9 mouse cellular contexts compared by ENCODE assay signal in genomic region chr5:113986182-113986961, GRCm38 (mm10). TPM values are rescaled to one million over a fixed set of nuclear protein-coding genes. Genes with fewer than 3 reads are reported as not detected.
A peak's percentile ranks its signal among the peaks of the same experiment; 100 is the strongest.
DNase-seq lines count a peak whose midpoint lies in the region; ATAC-seq and TF ChIP-seq lines count a peak whose summit lies in the region.
"Had no signal": no experiment of that assay in that cellular context is flagged by ENCODE, and none has a peak within 500 bp of the region (broad histone marks: within the 10 kb centered on the region; RNA-seq: fewer than 3 reads in every experiment).

No protein-coding gene starts in this region.

- H3K9me3 ChIP-seq in heart, embryonic 14.5 days (ENCODE audit: control insufficient read depth, low read length) = no peaks in the 10 kb centered on the region
- no peaks in the 10 kb centered on the region for H3K9me3 ChIP-seq in neural tube, embryonic 15.5 days (replicated peaks)
- H3K9me3 ChIP-seq in forebrain, postnatal 0 days (ENCODE audit: low read length) = no peaks in the 10 kb centered on the region

- peaks cover 5% of the 10 kb centered on the region for H3K4me1 ChIP-seq in bone marrow, adult 2 months (ENCODE audit: control insufficient read depth, insufficient read depth, low read length)
- H3K4me1 ChIP-seq in heart, embryonic 14.5 days (ENCODE audit: control insufficient read depth in 2 of 2, insufficient read depth in 2 of 2, low read length in 2 of 2) = peaks cover 38 to 59% of the 10 kb centered on the region in 2 experiments
- H3K4me1 ChIP-seq in neural tube, embryonic 15.5 days = peaks cover 34% of the 10 kb centered on the region
- H3K4me1 ChIP-seq in forebrain, postnatal 0 days (ENCODE audit: insufficient read depth) = no peaks in the 10 kb centered on the region

- TF ChIP-seq CTCF in bone marrow, adult 2 months (IDR thresholded peaks at IDR 0.05; ENCODE audit: control insufficient read depth, insufficient read depth, low read length) = no peak
- no peak for TF ChIP-seq CTCF in forebrain, postnatal 0 days (IDR thresholded peaks at IDR 0.05; ENCODE audit: low read depth)

- H3K27me3 ChIP-seq in heart, embryonic 14.5 days (ENCODE audit: control insufficient read depth, insufficient read depth, low read length) = no peaks in the 10 kb centered on the region
- H3K27me3 ChIP-seq in neural tube, embryonic 15.5 days (replicated peaks) = no peaks in the 10 kb centered on the region
- no peaks in the 10 kb centered on the region for H3K27me3 ChIP-seq in forebrain, postnatal 0 days (ENCODE audit: insufficient read depth, low read length)

- peak; percentile 54 for DNase-seq in adrenal gland, postnatal 10 days
- no peak for DNase-seq in adrenal gland, adult 8-10 months
- peak; percentile 84 to 90 for DNase-seq in kidney, postnatal 4 days
- no peak for DNase-seq in T-cell, adult 2 months (ENCODE audit: low spot score)
- DNase-seq in forebrain, postnatal 0 days = no peak

- H3K4me3 ChIP-seq in bone marrow, adult 2 months (replicated peaks; ENCODE audit: control insufficient read depth, low read depth, low read length) = peak overlapping the region; percentile 9
- H3K4me3 ChIP-seq in heart, embryonic 14.5 days (ENCODE audit: control insufficient read depth in 1 of 2, insufficient read depth in 1 of 2, low read depth in 1 of 2, low read length in 2 of 2) = no peak overlapping the region
- no peak overlapping the region for H3K4me3 ChIP-seq in neural tube, embryonic 15.5 days (replicated peaks)
- H3K4me3 ChIP-seq in forebrain, postnatal 0 days (ENCODE audit: low read depth, low read length) = no peak overlapping the region

- H3K36me3 ChIP-seq in heart, embryonic 14.5 days (ENCODE audit: control insufficient read depth, insufficient read depth, low read length) = peaks cover 34% of the 10 kb centered on the region
- H3K36me3 ChIP-seq in neural tube, embryonic 15.5 days = peaks cover 8% of the 10 kb centered on the region; the same call in 1 of the 2 replicates
- peaks cover 14% of the 10 kb centered on the region for H3K36me3 ChIP-seq in forebrain, postnatal 0 days (ENCODE audit: insufficient read depth)

- H3K9ac ChIP-seq in heart, embryonic 14.5 days (ENCODE audit: low read length) = no peak overlapping the region
- H3K9ac ChIP-seq in neural tube, embryonic 15.5 days (replicated peaks) = no peak overlapping the region
- H3K9ac ChIP-seq in forebrain, postnatal 0 days = no peak overlapping the region

- peak; percentile 28; the same call in 1 of the 2 replicates for ATAC-seq in heart, embryonic 14.5 days (ENCODE audit: insufficient number of reproducible peaks, insufficient read depth, low FRiP score, low read depth)
- no peak for ATAC-seq in neural tube, embryonic 15.5 days (ENCODE audit: low FRiP score)
- no peak for ATAC-seq in forebrain, postnatal 0 days

- H3K4me2 ChIP-seq in heart, embryonic 14.5 days (ENCODE audit: low read length) = no peak overlapping the region
- no peak overlapping the region for H3K4me2 ChIP-seq in neural tube, embryonic 15.5 days
- H3K4me2 ChIP-seq in forebrain, postnatal 0 days (ENCODE audit: low read depth) = no peak overlapping the region

- no peak for TF ChIP-seq POLR2A in bone marrow, adult 2 months (IDR thresholded peaks at IDR 0.05; ENCODE audit: borderline replicate concordance, control insufficient read depth, low read depth, low read length)

- peak overlapping the region; percentile 67 for H3K27ac ChIP-seq in bone marrow, adult 2 months (ENCODE audit: control insufficient read depth, insufficient read depth, low read depth, low read length, poor library complexity)
- peak overlapping the region; percentile 21 to 60; a peak in 3 of 4 replicates for H3K27ac ChIP-seq in heart, embryonic 14.5 days (replicated peaks in 1 of 2; ENCODE audit: control insufficient read depth in 1 of 2, insufficient read depth in 1 of 2, low read depth in 2 of 2, low read length in 2 of 2)
- H3K27ac ChIP-seq in neural tube, embryonic 15.5 days (replicated peaks) = 0 out of 2 replicates have a peak overlapping the region, but pooled peaks have one; percentile 5
- H3K27ac ChIP-seq in forebrain, postnatal 0 days (ENCODE audit: low read depth, low read length) = no peak overlapping the region

- WGBS in bone marrow, adult 2 months = 62% methylated on average over 9 of the region's 9 CpGs
- WGBS in heart, embryonic 14.5 days = 33% methylated on average over 9 of the region's 9 CpGs
- 29% methylated on average over 9 of the region's 9 CpGs for WGBS in neural tube, embryonic 15.5 days
- WGBS in forebrain, postnatal 0 days = 50% methylated on average over 9 of the region's 9 CpGs

RNA-seq across cellular contexts. Expression of gene Ssh1, which starts 7.3 kb away (rescaled TPM):
- total RNA-seq in adrenal gland, postnatal 10 days (2021) = 10 to 100 TPM; 14.2 to 20.0 TPM
- 10 to 100 TPM; 17.3 to 32.2 (median 23.3) TPM for total RNA-seq in adrenal gland, adult 8-10 months (2022)
- 13.0 and 14.4 TPM in 2 replicates for polyA plus RNA-seq in bone marrow, adult 2 months (2011; ENCODE audit: insufficient read depth, insufficient read length, low replicate concordance, missing spikeins)
- 15.1 and 16.4 TPM in 2 replicates for polyA plus RNA-seq in heart, embryonic 14.5 days (2014; fragmentation: Nextera tagmentation; extraction: Ambion mirVana)
- 9.8 and 13.1 TPM in 2 replicates for polyA plus RNA-seq in neural tube, embryonic 15.5 days (2015; fragmentation: Nextera tagmentation; extraction: Ambion mirVana)
- 7.9 and 11.5 TPM in 2 replicates for total RNA-seq in forebrain, postnatal 0 days (2014; rRNA removed)
- polyA plus RNA-seq in forebrain, postnatal 0 days (2015; fragmentation: Nextera tagmentation; extraction: Ambion mirVana) = 8.2 and 10.4 TPM in 2 replicates

RNA-seq across cellular contexts. Expression of gene Dao, which starts 17.1 kb away (rescaled TPM):
- not detected for total RNA-seq in adrenal gland, postnatal 10 days (2021)
- total RNA-seq in adrenal gland, adult 8-10 months (2022) = not detected
- polyA plus RNA-seq in bone marrow, adult 2 months (2011; ENCODE audit: insufficient read depth, insufficient read length, low replicate concordance, missing spikeins) = 1.6 TPM in 1 of 2 replicates, not detected in the other
- polyA plus RNA-seq in heart, embryonic 14.5 days (2014; fragmentation: Nextera tagmentation; extraction: Ambion mirVana) = not detected in 2 replicates
- polyA plus RNA-seq in neural tube, embryonic 15.5 days (2015; fragmentation: Nextera tagmentation; extraction: Ambion mirVana) = 0.60 TPM in 1 of 2 replicates, not detected in the other
- not detected in 2 replicates for total RNA-seq in forebrain, postnatal 0 days (2014; rRNA removed)
- not detected in 2 replicates for polyA plus RNA-seq in forebrain, postnatal 0 days (2015; fragmentation: Nextera tagmentation; extraction: Ambion mirVana)
- polyA plus RNA-seq: cortical plate, adult 2 months had no signal

Comparison
In these comparisons a context has a peak if more than half of its experiments do, and no peak if none do; other contexts are left out.
1. DNase-seq: peak in adrenal gland, postnatal 10 days (single experiment) and kidney, postnatal 4 days (2 of 2); none in adrenal gland, adult 8-10 months (single experiment), T-cell, adult 2 months (single experiment) and forebrain, postnatal 0 days (single experiment).